Mouse (Mus musculus): ENCODE results near the gene Abca14. TPM values are rescaled to one million over a fixed set of nuclear protein-coding genes. Genes with fewer than 3 reads are reported as not detected.

Gene Abca14
- polyA plus RNA-seq, 1 experiment from 2014 or later, result 0.17 TPM

Other genes starting within 250 kb of the Abca14 start
- gene Dnah3, start 108.7 kb upstream of the Abca14 start, polyA plus RNA-seq (2015; fragmentation: Nextera tagmentation; extraction: Ambion mirVana), result not detected in 2 replicates
- 2.5 and 3.2 TPM in 2 replicates for gene Tmem159, start 101.6 kb upstream of the Abca14 start, polyA plus RNA-seq (2015; fragmentation: Nextera tagmentation; extraction: Ambion mirVana)
- gene Zp2, start 58.7 kb upstream of the Abca14 start, polyA plus RNA-seq (2015; fragmentation: Nextera tagmentation; extraction: Ambion mirVana), result not detected in 2 replicates
- gene Anks4b, start 30.1 kb upstream of the Abca14 start, polyA plus RNA-seq (2015; fragmentation: Nextera tagmentation; extraction: Ambion mirVana), result 1.4 and 1.6 TPM in 2 replicates
- 0.25 and 0.44 TPM in 2 replicates for gene Crym, start 1.9 kb upstream of the Abca14 start, polyA plus RNA-seq (2015; fragmentation: Nextera tagmentation; extraction: Ambion mirVana)
- not detected in 2 replicates for gene Abca15, start 124.7 kb downstream of the Abca14 start, polyA plus RNA-seq (2015; fragmentation: Nextera tagmentation; extraction: Ambion mirVana)
- not detected in 2 replicates for gene Abca16, start 205.7 kb downstream of the Abca14 start, polyA plus RNA-seq (2015; fragmentation: Nextera tagmentation; extraction: Ambion mirVana)

Data from liver, embryonic 13.5 days (tissue).